Mouse (Mus musculus) thymus, postnatal 4 days (tissue): ENCODE results near the gene Pth2r.

Experiments
- DNase-seq: peaks from one replicate; pipeline ENCODE4 v3.0.0; 2021

The Pth2r gene

GRCm38 (mm10) chr1:65281756-65282155 is at the start of gene Pth2r:
Gene Pth2r (plus strand): TSS chr1:65282056.
- no peak for DNase-seq

GRCm38 (mm10) chr1:65237712-65238111 is 44.1 kb upstream of the Pth2r start:
- DNase-seq = no peak

- DNase-seq = no peak
Observed at GRCm38 (mm10) chr1:65245637-65246036, 36.2 kb upstream of the Pth2r start.

GRCm38 (mm10) chr1:65280461-65280860 is 1.4 kb upstream of the Pth2r start:
- no peak for DNase-seq

GRCm38 (mm10) chr1:65282766-65283165 is 910 bp downstream of the Pth2r start:
- peak; percentile 34 for DNase-seq

GRCm38 (mm10) chr1:65308476-65308875 is 26.6 kb downstream of the Pth2r start:
- DNase-seq = no peak

GRCm38 (mm10) chr1:65311214-65311933 is 29.5 kb downstream of the Pth2r start:
- DNase-seq = peak; percentile 6

GRCm38 (mm10) chr1:65312118-65312517 is 30.3 kb downstream of the Pth2r start:
- peak; percentile 19 for DNase-seq

- no peak for DNase-seq
Observed at GRCm38 (mm10) chr1:65312896-65313295, 31.0 kb downstream of the Pth2r start.

- DNase-seq = no peak
Observed at GRCm38 (mm10) chr1:65314054-65315021, 32.5 kb downstream of the Pth2r start.

- DNase-seq = no peak
Observed at GRCm38 (mm10) chr1:65315022-65315407, 33.2 kb downstream of the Pth2r start.

- DNase-seq = no peak
Observed at GRCm38 (mm10) chr1:65334026-65334425, 52.2 kb downstream of the Pth2r start.

- no peak for DNase-seq
Observed at GRCm38 (mm10) chr1:65337768-65338167, 55.9 kb downstream of the Pth2r start.

GRCm38 (mm10) chr1:65340240-65340639 is 58.4 kb downstream of the Pth2r start:
- DNase-seq = no peak

GRCm38 (mm10) chr1:65352979-65353378 is 71.1 kb downstream of the Pth2r start:
- DNase-seq = no peak

- DNase-seq = no peak
Observed at GRCm38 (mm10) chr1:65354153-65354552, 72.3 kb downstream of the Pth2r start.

- peak; percentile 55 for DNase-seq
Observed at GRCm38 (mm10) chr1:65388328-65388727, 106.5 kb downstream of the Pth2r start.

- no peak for DNase-seq
Observed at GRCm38 (mm10) chr1:65389621-65390020, 107.8 kb downstream of the Pth2r start.

GRCm38 (mm10) chr1:65407441-65407840 is 125.6 kb downstream of the Pth2r start:
- no peak for DNase-seq

- DNase-seq = no peak
Observed at GRCm38 (mm10) chr1:65420909-65421308, 139.1 kb downstream of the Pth2r start.

- no peak for DNase-seq
Observed at GRCm38 (mm10) chr1:65422501-65423010, 140.7 kb downstream of the Pth2r start.
